Mouse (Mus musculus): Measurements from ENCODE around the gene Fahd2a. TPM values are rescaled to one million over a fixed set of nuclear protein-coding genes. Genes with fewer than 3 reads are reported as not detected.

Fahd2a gene
- polyA plus RNA-seq, 1 experiment from 2014 or later = 27.4 TPM

DNA sequence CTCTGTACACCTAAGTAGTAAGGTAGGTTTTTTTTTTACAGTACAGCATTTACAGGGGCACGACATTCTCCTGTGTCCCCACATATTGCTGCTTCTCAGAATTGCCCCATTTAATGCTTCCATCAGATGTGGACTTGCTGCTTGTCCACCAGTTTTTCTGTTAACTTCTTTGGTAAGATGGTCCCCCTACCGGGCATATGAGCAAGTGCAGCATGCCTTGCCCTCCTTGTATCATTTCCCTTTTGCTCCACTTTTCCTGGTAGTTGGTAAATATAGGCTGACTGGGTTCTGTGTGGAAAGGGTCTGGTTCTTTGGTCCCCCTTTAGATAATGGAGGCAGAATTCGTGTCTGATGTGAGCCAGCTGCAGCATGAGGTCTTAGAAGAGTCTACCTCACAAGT, 14.1 kb downstream of the Fahd2a start:
- 0 out of 2 replicates have a peak, but pooled peaks cover 3% of the 10 kb centered on the region for H3K4me1 ChIP-seq
- WGBS = 17% methylated on average over 3 of the region's 3 CpGs
- peaks cover 11% of the 10 kb centered on the region; the same call in 1 of the 2 replicates for H3K27me3 ChIP-seq (replicated peaks)
- no peak overlapping the region for H3K4me3 ChIP-seq
- peaks cover 9% of the 10 kb centered on the region; the same call in 1 of the 2 replicates for H3K36me3 ChIP-seq
- ATAC-seq (ENCODE audit: extremely low read depth, insufficient number of reproducible peaks, low FRiP score, low TSS enrichment) = no peak
- H3K9me3 ChIP-seq = no peaks in the 10 kb centered on the region
- no peak overlapping the region for H3K4me2 ChIP-seq
- H3K27ac ChIP-seq (replicated peaks) = no peak overlapping the region
- H3K9ac ChIP-seq = no peak overlapping the region

DNA sequence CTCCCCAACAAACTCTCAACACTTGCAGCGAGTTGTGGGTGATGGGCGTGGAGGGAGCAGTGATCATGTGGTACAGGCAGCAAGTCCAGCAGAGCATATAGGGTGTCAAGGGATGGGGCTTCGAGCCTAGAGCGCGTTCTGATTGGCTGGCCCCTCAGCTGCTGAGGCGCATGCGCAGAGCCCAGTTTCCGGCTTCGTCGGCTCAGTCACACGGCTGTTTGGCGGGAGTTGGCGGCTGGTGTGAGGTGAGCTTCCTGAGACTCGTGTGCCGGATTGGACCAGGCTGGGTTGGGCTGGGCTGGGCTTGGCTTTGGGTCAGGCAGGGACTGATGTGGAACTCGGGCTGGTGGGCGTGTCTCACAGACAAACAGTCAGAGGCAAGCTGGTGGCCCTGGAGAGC, 19.4 kb downstream of the Fahd2a start, which contains the start of gene Gpat2:
Gene Gpat2, plus strand, starts transcription at position 223 of the 400 bp plus-strand sequence.
- WGBS = 79% methylated on average over 17 of the region's 17 CpGs

DNA sequence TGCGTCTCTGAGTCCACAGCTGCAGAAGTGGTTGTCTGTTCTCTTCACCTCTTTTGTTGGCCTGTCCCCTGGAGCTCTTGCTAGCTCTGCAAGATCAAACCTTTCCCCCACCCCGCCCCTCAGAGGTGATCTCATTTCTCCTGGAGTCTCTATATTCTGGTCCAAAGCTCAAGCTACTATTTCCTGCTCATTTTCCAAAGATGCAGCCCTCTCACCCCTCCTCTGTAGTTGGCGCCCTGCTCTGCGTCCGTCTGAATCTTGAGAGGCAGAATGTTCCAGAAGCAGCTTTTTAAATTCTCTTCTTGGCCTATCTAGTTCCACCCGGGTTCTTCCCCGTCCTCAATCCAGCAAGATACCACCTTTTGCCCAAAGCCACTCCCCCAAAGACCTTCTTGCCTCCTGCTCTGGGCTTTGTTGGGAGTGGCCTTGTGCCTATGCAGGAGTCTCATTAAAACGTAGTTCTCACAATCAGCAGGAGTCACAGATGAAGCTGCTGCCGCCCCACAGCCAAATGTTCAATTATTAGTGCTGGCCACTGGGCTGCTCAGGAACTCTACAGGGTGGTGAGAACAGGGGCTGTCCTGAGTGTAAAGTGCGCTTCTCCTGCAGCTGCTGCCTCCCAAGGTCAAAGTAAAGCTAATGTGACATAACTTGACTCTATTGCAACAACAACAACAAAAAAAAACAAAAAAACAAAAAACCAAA, 25.9 kb downstream of the Fahd2a start:
- Histone ChIP-seq H3K4me3 (no peak overlapping the region), H3K9ac (no peak overlapping the region), H3K9me3 (no peaks in the 10 kb centered on the region), H3K27me3 (replicated peaks) (peaks cover 7% of the 10 kb centered on the region; the same call in 1 of the 2 replicates), H3K4me2 (no peak overlapping the region), H3K27ac (replicated peaks) (no peak overlapping the region), H3K36me3 (no peaks in the 10 kb centered on the region), H3K4me1 (0 out of 2 replicates have a peak, but pooled peaks cover 2% of the 10 kb centered on the region)
- no peak for ATAC-seq (ENCODE audit: extremely low read depth, insufficient number of reproducible peaks, low FRiP score, low TSS enrichment)
- WGBS = 61% methylated on average over 10 of the region's 10 CpGs

More for the DNA sequence above, 19.4 kb downstream of the Fahd2a start, which contains the start of gene Gpat2:
- no peak within 1 kb of the TSS for H3K4me2 ChIP-seq
- no peak within 1 kb of the TSS for H3K9ac ChIP-seq
- no peak within 1 kb of the TSS for H3K27ac ChIP-seq (replicated peaks)
- H3K9me3 ChIP-seq = no peaks in the 10 kb centered on the region
- H3K36me3 ChIP-seq = no peaks in the 10 kb centered on the region
- no peak for ATAC-seq (ENCODE audit: extremely low read depth, insufficient number of reproducible peaks, low FRiP score, low TSS enrichment)
- H3K4me1 ChIP-seq = 0 out of 2 replicates have a peak, but pooled peaks cover 3% of the 10 kb centered on the region
- no peak within 1 kb of the TSS for H3K4me3 ChIP-seq
- H3K27me3 ChIP-seq (replicated peaks) = no peaks in the 10 kb centered on the region

DNA sequence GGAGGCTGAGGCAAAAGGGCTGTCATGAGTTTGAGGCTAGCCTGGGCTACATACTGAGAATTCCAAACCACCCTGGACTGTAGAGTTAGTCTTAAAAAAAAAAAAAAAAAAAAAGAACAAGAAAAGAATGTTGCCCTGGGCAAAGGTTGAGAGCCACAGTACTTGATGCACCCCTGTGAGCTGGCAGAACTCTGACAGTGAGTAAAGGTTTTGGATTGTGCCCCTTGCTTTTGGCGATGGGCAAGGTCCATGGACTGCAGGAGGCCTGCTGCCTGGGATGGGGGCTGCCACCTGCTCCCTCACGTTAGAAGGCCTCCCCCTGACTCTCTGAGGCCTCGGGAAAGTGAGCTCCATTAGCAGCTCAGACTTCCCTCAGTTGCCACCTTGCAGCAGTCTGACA, 27.7 kb downstream of the Fahd2a start:
- H3K27me3 ChIP-seq (replicated peaks) = peaks cover 7% of the 10 kb centered on the region; the same call in 1 of the 2 replicates
- H3K36me3 ChIP-seq = no peaks in the 10 kb centered on the region
- no peak for ATAC-seq (ENCODE audit: extremely low read depth, insufficient number of reproducible peaks, low FRiP score, low TSS enrichment)
- no peak overlapping the region for H3K4me3 ChIP-seq
- no peak overlapping the region for H3K27ac ChIP-seq (replicated peaks)
- no peaks in the 10 kb centered on the region for H3K9me3 ChIP-seq
- no peak overlapping the region for H3K4me2 ChIP-seq
- peaks cover 4% of the 10 kb centered on the region; the same call in 1 of the 2 replicates for H3K4me1 ChIP-seq
- 59% methylated on average over 3 of the region's 3 CpGs for WGBS
- H3K9ac ChIP-seq = no peak overlapping the region

DNA sequence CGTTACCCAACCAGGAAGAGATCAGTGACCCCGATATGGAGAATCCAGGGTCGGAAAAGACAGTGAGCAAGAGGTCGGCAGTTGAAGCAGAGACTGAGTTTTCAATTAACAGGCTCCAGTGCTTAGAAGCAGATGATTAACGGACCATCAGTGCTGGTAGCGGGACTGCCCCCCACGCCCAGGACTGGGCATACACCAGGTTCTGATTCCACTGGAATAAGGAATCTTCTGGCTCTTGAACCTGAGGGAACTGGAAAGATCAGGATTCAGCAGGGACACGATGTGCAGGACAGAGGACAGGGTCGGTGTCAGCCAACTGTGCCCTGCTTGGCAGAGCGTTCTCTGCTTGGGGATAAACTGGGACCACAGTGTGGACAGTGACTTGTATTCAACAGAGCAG, 28.6 kb downstream of the Fahd2a start:
- H3K4me1 ChIP-seq = peaks cover 13% of the 10 kb centered on the region; the same call in 1 of the 2 replicates
- 55% methylated on average over 10 of the region's 10 CpGs for WGBS
- H3K27ac ChIP-seq (replicated peaks) = no peak overlapping the region
- ATAC-seq (ENCODE audit: extremely low read depth, insufficient number of reproducible peaks, low FRiP score, low TSS enrichment) = no peak
- peaks cover 7% of the 10 kb centered on the region; the same call in 1 of the 2 replicates for H3K27me3 ChIP-seq (replicated peaks)
- H3K4me2 ChIP-seq = no peak overlapping the region
- no peak overlapping the region for H3K4me3 ChIP-seq
- no peaks in the 10 kb centered on the region for H3K9me3 ChIP-seq
- no peaks in the 10 kb centered on the region for H3K36me3 ChIP-seq
- no peak overlapping the region for H3K9ac ChIP-seq

DNA sequence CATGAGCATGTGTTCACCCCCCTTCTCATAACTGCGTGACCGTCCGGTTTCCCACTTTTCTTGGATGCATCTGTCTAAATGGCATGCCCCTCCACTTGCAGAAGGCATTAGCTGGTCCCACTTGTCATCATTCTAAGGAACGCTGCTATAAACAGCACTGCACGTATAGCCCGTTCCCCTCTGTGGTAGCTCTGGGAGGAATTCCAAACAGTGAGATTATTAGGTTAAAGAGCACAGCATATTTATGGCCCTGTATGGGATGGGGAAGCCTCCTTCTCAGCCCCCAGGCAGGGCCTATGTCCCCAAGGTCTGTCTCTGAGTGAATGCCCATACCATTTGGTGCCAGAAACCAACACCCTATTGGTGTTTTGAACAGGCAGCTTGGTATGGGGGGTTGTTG, 33.2 kb downstream of the Fahd2a start:
- Histone ChIP-seq H3K4me1 (peaks cover 13% of the 10 kb centered on the region; the same call in 1 of the 2 replicates), H3K9me3 (no peaks in the 10 kb centered on the region), H3K9ac (no peak overlapping the region), H3K4me3 (no peak overlapping the region), H3K27me3 (replicated peaks) (peaks cover 5% of the 10 kb centered on the region; the same call in 1 of the 2 replicates), H3K4me2 (no peak overlapping the region), H3K36me3 (no peaks in the 10 kb centered on the region), H3K27ac (replicated peaks) (no peak overlapping the region)
- WGBS = 58% methylated on average over 6 of the region's 6 CpGs
- no peak; the same call in 1 of the 2 replicates for ATAC-seq (ENCODE audit: extremely low read depth, insufficient number of reproducible peaks, low FRiP score, low TSS enrichment)

DNA sequence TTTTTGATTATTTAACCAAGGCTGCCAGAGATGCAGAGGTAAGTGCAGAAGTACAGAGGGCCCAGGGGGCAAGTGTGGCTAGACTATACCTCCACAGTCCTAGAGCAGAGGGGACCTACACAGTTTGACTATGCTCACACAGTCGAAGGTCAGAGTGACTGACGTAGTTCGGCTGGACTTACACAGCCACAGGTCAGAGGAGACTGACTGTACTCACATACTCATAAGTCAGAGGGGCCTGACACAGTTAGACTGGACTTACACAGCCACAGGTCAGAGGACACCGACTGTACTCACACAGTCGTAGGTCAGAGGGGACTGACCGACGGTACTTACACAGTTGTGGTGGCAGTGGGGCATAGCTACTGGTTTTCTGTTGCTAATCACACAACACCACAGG, 45.6 kb downstream of the Fahd2a start:
- H3K9me3 ChIP-seq = no peaks in the 10 kb centered on the region
- H3K4me1 ChIP-seq = peaks cover 36% of the 10 kb centered on the region
- no peak overlapping the region for H3K9ac ChIP-seq
- H3K27me3 ChIP-seq (replicated peaks) = no peaks in the 10 kb centered on the region
- H3K4me3 ChIP-seq = no peak overlapping the region
- WGBS = 84% methylated on average over 7 of the region's 7 CpGs
- no peak for ATAC-seq (ENCODE audit: extremely low read depth, insufficient number of reproducible peaks, low FRiP score, low TSS enrichment)
- no peak overlapping the region for H3K27ac ChIP-seq (replicated peaks)
- H3K36me3 ChIP-seq = no peaks in the 10 kb centered on the region
- H3K4me2 ChIP-seq = no peak overlapping the region

DNA sequence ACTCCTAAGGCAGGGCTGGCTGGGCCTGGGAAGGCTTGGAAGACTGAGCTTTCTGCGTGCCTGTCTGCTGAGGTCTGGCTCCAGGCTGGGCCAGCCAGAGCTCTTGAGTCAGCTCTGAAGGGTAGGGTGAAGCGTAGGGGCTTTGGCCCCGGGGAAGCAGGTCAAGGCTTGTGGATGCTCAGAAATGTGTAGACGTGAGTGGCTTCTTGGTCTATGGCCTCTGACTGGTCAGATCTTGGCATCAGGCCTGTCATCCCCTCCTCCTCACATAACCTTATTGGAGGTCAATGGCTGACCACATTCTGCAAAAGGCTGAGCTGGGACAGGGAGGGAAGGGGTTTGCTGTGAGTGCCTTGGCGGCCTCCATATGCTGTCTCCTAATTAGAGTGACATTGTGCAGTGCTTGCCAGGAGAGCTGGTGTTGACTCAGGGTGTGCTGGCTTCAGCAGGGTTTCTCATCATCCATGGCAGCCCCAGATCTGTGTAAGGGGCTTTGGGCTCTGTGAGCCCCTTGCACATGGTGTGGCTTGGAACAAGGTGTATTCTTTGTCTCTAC, 49.7 kb downstream of the Fahd2a start:
- H3K27ac ChIP-seq (replicated peaks) = 0 out of 2 replicates have a peak overlapping the region, but pooled peaks have one; percentile 1
- no peaks in the 10 kb centered on the region for H3K27me3 ChIP-seq (replicated peaks)
- no peak overlapping the region for H3K9ac ChIP-seq
- no peak overlapping the region for H3K4me3 ChIP-seq
- peaks cover 28% of the 10 kb centered on the region for H3K4me1 ChIP-seq
- no peak for ATAC-seq (ENCODE audit: extremely low read depth, insufficient number of reproducible peaks, low FRiP score, low TSS enrichment)
- H3K4me2 ChIP-seq = no peak overlapping the region
- no peaks in the 10 kb centered on the region for H3K9me3 ChIP-seq
- 64% methylated on average over 5 of the region's 5 CpGs for WGBS
- H3K36me3 ChIP-seq = no peaks in the 10 kb centered on the region

DNA sequence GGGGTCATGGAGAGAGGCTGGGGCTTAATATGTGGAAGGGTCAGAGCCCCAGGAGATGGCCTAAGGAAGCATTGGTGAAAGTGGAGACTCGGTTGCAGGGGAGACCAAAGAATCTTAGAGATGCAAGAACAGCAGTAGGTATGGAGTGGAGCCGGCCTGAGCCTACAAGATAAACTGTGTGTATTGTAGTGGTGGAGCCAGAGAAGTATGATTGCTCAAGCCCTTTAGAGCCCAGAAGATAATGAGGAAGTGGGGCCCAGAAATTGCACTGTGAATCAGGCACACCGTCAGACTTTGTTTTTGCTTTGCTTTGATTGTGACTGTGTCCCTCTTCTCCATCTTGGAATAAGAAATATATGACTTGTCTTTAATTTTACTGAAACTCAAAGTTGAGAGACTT, 53.0 kb downstream of the Fahd2a start:
- Histone ChIP-seq H3K9me3 (no peaks in the 10 kb centered on the region), H3K4me3 (no peak overlapping the region), H3K36me3 (no peaks in the 10 kb centered on the region), H3K27ac (replicated peaks) (no peak overlapping the region), H3K9ac (no peak overlapping the region), H3K27me3 (replicated peaks) (no peaks in the 10 kb centered on the region), H3K4me2 (no peak overlapping the region), H3K4me1 (peaks cover 23% of the 10 kb centered on the region)
- no peak for ATAC-seq (ENCODE audit: extremely low read depth, insufficient number of reproducible peaks, low FRiP score, low TSS enrichment)
- 37% methylated on average over 3 of the region's 3 CpGs for WGBS

DNA sequence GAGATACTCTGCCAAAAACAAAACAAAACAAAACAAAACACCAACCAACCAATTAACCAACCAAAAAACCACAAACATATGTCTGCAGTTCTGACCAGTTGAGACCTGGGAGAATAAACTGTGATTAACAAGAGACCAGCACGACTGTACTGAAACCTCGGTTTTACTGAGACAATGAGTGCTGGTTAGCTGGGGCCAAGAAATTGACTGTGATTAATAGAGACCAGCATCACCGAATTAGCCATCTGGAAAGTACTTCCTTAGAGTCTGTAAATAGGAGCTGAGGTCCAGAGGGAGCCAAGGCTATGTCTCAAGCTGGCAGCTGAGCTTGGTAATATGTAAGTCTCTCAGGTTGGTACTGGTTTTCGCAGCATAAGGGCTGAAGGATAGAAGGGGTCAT, 53.5 kb downstream of the Fahd2a start:
- no peak overlapping the region for H3K4me2 ChIP-seq
- no peak overlapping the region for H3K27ac ChIP-seq (replicated peaks)
- no peaks in the 10 kb centered on the region for H3K36me3 ChIP-seq
- peaks cover 18% of the 10 kb centered on the region for H3K4me1 ChIP-seq
- 77% methylated on average over 4 of the region's 4 CpGs for WGBS
- no peaks in the 10 kb centered on the region for H3K27me3 ChIP-seq (replicated peaks)
- H3K9me3 ChIP-seq = no peaks in the 10 kb centered on the region
- no peak for ATAC-seq (ENCODE audit: extremely low read depth, insufficient number of reproducible peaks, low FRiP score, low TSS enrichment)
- no peak overlapping the region for H3K4me3 ChIP-seq
- no peak overlapping the region for H3K9ac ChIP-seq

DNA sequence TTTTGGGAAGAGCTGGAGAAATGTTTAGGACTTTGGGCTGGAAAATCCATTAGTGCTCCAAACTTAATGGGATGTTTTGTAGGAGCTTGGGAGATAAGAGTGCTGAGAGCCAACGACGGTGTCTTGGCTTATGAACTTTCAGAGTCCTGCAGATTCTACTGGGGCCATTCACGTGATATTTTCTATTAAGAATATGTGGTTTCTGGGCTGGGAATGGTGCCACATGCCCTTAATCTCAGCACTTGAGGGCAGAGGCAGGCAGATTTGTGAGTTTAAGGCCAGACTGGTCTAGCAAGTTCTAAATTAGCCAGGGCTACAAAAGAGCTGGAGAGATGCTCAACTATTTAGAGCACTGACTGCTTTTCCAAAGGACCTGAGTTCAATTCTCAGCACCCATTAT, 54.0 kb downstream of the Fahd2a start:
- H3K9ac ChIP-seq = no peak overlapping the region
- peaks cover 13% of the 10 kb centered on the region for H3K4me1 ChIP-seq
- H3K9me3 ChIP-seq = no peaks in the 10 kb centered on the region
- H3K4me2 ChIP-seq = no peak overlapping the region
- no peak for ATAC-seq (ENCODE audit: extremely low read depth, insufficient number of reproducible peaks, low FRiP score, low TSS enrichment)
- H3K4me3 ChIP-seq = no peak overlapping the region
- H3K27me3 ChIP-seq (replicated peaks) = no peaks in the 10 kb centered on the region
- no peaks in the 10 kb centered on the region for H3K36me3 ChIP-seq
- H3K27ac ChIP-seq (replicated peaks) = no peak overlapping the region
- WGBS = 45% methylated on average over 3 of the region's 3 CpGs
